Mouse (Mus musculus) left cerebral cortex, adult 18-20 months (tissue): ENCODE results near the gene Aldh9a1. TPM values are rescaled to one million over a fixed set of nuclear protein-coding genes. Genes with fewer than 3 reads are reported as not detected.
A peak's percentile ranks its signal among the peaks of the same experiment; 100 is the strongest.

ENCODE experiments used
- DNase-seq, 2 experiments: peaks; one replicate each; pipeline ENCODE4 v3.0.0; 2021 to 2022; ENCODE audit warnings: low spot score in 2 of 2, mixed read lengths in 1 of 2
- total RNA-seq, 2 experiments: library from RNA; stranded (reverse); gene quantifications; 2 replicates each; pipeline ENCODE4 v1.2.3; 2021

Aldh9a1 gene
- total RNA-seq, 2 experiments from 2014 or later = 25.9 to 26.8 TPM

GRCm38 (mm10) chr1:167383178-167383577 lies 33.4 kb downstream of the Aldh9a1 start:
- no peak for DNase-seq

- no peak for DNase-seq
Observed at GRCm38 (mm10) chr1:167384156-167384555, 34.4 kb downstream of the Aldh9a1 start.

- DNase-seq = no peak
Observed at GRCm38 (mm10) chr1:167385211-167385610, 35.4 kb downstream of the Aldh9a1 start.

- DNase-seq = no peak
Observed at GRCm38 (mm10) chr1:167385636-167386035, 35.8 kb downstream of the Aldh9a1 start.

DNA sequence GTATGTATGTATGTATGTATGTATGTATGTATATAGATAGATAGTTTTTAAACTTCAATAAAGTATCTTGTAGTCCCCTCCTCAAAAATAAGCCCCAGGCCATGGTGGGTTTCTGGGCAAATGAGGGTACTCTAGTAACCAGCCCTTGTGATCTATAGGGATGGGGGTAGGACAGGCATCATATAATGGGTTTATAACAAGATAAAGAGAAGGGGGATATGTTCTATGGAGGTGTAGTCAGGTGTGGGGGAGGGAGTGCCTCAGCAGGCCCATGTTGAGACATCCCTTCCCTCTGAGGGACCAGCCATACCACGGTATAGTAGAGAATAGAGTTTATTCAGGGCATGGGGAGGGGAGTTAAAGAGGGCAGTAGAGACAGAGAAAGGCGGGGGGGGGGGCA lies 36.7 kb downstream of the Aldh9a1 start:
- no peak for DNase-seq

- DNase-seq = no peak
Observed at GRCm38 (mm10) chr1:167387310-167387709, 37.5 kb downstream of the Aldh9a1 start.

DNA sequence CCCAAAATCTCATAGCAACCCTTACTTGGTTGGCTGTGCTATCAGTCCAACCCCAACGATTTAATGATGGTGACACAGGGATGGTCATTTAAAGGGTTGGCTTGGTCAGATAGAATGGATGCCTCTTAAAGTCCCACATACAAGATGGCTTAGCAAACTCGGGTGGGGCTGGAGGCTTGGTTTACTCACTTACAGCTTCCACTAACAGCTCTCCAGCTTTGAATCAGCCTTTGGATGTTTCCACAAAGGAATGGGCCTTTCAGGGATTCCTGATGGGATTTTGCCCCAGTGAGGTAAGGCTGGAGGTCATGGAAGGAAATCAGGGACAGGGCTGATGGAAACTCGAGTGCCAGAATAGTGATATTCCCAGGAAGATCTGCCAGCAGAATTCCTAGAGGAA lies 38.0 kb downstream of the Aldh9a1 start:
- DNase-seq = no peak

DNA sequence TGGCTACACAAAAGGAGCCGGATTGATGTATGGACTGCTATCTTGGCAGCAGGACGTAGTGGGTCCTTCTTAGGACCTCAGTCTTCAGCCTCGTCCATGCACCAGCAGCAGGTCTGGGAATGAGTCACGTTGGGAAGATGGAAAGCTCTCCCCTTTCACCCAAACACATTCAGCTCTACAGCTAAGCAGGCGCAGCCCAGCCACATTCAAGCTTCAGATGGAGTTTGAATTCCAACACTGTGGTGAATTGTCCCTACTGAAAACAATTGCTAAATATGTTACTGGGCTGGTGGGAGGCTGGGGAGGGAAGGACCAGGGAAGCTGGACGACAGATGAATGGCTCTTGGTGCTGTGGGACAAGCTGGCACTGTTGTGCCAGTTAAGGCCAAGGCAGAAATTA lies 38.8 kb downstream of the Aldh9a1 start:
- DNase-seq = no peak

DNA sequence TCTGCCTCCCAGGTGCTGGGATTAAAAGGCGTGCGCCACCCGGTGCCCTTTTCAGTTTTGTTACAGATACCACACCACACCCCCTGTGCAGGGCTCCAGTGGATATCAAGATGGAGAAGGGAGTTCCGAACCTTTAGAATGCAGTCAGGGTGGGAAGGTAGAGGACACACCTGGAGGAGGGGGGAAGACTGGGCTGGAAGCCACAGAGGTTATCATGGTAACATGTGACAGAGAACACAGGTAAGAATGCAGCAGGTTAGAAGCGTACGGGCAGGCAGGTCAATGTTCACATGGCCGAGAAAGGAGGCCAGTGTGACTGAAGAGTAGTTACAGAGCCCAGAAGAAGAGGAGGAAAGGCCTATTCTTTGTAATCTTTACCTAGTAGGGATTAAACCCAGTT lies 39.8 kb downstream of the Aldh9a1 start:
- no peak for DNase-seq

GRCm38 (mm10) chr1:167390381-167390780 lies 40.6 kb downstream of the Aldh9a1 start:
- no peak for DNase-seq

- no peak for DNase-seq
Observed at GRCm38 (mm10) chr1:167391241-167391640, 41.5 kb downstream of the Aldh9a1 start.

GRCm38 (mm10) chr1:167392031-167392640 lies 42.3 kb downstream of the Aldh9a1 start:
- DNase-seq = no peak

GRCm38 (mm10) chr1:167392687-167393086 lies 42.9 kb downstream of the Aldh9a1 start:
- peak; percentile 19 to 29 for DNase-seq

GRCm38 (mm10) chr1:167393281-167393680 lies 43.5 kb downstream of the Aldh9a1 start:
- no peak for DNase-seq

DNA sequence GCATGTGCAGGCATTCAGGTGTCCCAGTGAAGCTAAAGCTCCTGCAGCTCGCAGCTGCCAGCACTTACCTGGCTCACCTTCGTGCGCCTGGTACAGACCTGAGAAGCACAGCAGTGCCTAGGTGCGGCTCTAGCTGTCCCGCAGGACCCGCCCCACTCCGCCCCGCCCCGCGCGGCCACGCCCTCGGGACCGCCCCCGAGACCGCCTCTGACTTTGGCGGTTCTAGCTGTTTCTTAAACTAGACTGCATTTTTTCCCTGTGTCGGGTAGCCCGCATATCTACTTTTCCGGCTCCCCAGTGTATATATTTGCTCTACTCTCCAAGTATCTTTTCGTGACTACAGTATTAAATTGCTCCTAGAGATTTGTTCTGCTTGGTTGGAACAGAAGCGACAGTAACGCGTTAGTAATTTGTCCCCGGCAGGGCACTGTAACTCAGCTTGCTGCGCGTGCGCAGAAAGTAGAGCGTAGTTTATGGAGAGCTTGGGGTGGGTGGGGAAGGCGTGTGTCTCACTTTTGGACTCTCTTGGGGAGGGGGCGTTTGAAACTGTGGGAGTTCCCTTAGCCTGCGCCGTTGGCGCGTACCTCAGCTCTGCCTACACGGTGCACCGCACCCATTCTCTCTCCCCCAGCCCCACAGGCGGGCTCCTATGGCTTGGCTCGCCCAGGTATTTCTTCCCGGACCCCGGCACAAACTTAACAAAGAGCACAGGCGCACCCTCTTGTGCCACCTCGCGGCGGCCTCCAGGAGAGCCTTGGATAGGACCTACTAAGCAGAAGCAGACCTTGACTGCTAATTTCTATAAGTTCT lies 44.1 kb downstream of the Aldh9a1 start, which contains the start of gene Mgst3:
TSS of gene Mgst3 (minus strand) at position 159 of the 810 bp plus-strand sequence.
- peak; percentile 96 to 97 for DNase-seq

DNA sequence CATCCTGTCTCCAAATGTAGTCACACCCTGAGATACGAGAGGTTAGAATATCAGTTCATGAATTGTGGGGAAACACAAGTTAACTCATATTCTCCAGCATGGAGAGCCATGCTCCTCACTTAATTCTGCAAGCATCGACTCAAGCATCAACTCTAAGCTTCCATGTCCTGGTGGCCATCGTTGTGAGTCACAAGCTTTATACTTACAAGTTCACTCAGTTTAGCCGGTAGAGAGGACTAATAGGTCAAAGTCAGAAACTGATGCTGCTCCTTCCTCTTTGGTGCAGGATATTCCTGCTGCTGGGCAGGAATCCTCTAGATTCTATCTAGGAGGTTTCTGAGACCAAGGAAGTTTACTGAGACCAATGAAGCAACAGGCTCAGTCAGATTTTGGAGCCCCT lies 55.4 kb downstream of the Aldh9a1 start:
- DNase-seq = no peak

- DNase-seq = no peak
Observed at GRCm38 (mm10) chr1:167409601-167410000, 59.8 kb downstream of the Aldh9a1 start.

DNA sequence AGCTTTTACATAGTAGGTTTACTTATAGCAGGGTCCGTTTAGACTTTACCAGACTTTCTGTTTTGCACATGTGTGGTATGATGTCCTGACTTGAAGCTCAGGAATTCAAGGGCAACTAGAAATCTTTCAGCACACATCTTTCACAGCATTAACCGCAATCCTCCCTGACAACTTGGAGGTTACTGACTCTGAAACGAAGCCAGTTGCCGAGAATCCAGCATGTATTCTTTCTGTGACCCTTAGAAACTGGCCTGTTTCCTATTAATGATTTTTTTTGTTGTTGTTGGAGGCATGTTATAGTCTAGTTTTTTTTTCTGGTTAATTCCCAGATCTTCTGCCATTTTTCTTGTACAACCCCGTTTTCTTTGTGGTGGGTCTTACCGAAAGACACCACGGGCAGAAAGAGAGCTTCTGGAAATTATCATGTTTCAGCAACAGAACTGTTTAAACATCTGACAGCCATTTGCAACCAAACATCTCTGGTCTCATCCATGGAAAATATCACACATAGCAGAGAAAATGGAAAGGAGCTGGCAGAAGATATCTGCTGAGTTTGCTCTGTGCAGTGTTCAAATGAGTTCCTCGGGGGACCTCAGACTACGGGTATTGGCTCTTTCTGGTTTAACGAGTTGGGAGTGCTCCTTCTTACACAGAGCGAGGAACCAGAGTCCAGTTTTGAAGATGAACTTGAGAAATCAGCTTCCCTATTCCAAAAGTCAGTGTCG lies 62.4 kb downstream of the Aldh9a1 start:
- no peak for DNase-seq

DNA sequence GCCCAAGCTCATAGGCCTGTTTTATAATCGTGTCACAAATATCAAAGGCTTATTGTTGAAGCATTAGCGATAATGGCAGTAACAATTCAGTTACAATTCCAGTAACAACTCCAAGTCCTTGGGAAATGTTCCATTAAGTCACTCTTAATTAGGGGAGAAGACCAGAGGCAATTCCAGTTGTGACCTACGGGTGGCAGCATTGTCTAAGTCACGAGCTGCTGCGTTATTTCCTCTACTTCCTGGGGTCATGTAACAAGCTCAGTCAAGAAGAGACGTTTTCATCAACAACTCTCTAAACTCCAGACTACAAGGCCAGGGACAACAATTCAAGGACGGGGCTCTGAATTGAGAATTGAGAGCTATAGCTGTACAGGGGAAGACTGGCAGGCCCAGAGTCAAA lies 65.1 kb downstream of the Aldh9a1 start:
- DNase-seq = peak; percentile 61 to 78
